Mouse (Mus musculus) stomach, embryonic 14.5 days (tissue): ENCODE results near the gene Stat6. TPM values are rescaled to one million over a fixed set of nuclear protein-coding genes. Genes with fewer than 3 reads are reported as not detected.

Experiments
- ATAC-seq: fragments of 200-750 bp; cut with Nextera tagmentation; 2 replicates; pipeline ENCODE4 v1.8.0; 2017; ENCODE audit warnings: low read depth, moderate TSS enrichment; ENCODE audit not compliant: insufficient number of reproducible peaks, insufficient read depth, low FRiP score
- H3K27ac ChIP-seq: fragments of 300-500 bp; sonication (generic); 2 replicates; pipeline ENCODE4 v1.5.1; 2014; ENCODE audit warnings: mild to moderate bottlenecking, low read length, moderate library complexity, mixed read lengths
- H3K27me3 ChIP-seq: fragments of 300-500 bp; sonication (generic); 2 replicates; pipeline ENCODE4 v1.6.1; 2014; ENCODE audit warnings: low read length, control low read depth, mixed read lengths; ENCODE audit not compliant: control insufficient read depth, insufficient read depth
- H3K36me3 ChIP-seq: fragments of 300-500 bp; sonication (generic); 2 replicates; pipeline ENCODE4 v1.6.1; 2014; ENCODE audit warnings: mild to moderate bottlenecking, control low read depth, low read length, moderate library complexity, mixed read lengths; ENCODE audit not compliant: control insufficient read depth, insufficient read depth
- H3K4me1 ChIP-seq: fragments of 300-500 bp; sonication (generic); 2 replicates; pipeline ENCODE4 v1.6.1; 2014; ENCODE audit warnings: low read length, control low read depth, mixed read lengths; ENCODE audit not compliant: control insufficient read depth, insufficient read depth
- H3K4me2 ChIP-seq: fragments of 300-500 bp; sonication (generic); replicated peaks from 2 replicates; pipeline ENCODE4 v1.6.1; 2014; ENCODE audit warnings: low read depth, low read length, control low read depth
- H3K4me3 ChIP-seq: fragments of 300-500 bp; sonication (generic); 2 replicates; pipeline ENCODE4 v1.5.1; 2014; ENCODE audit warnings: low read depth, low read length, control low read depth
- H3K9ac ChIP-seq: fragments of 300-500 bp; sonication (generic); replicated peaks from 2 replicates; pipeline ENCODE4 v1.6.1; 2014; ENCODE audit warnings: low read depth, mild to moderate bottlenecking, control low read depth, low read length, moderate library complexity, mixed read lengths
- H3K9me3 ChIP-seq: fragments of 300-500 bp; sonication (generic); 2 replicates; pipeline ENCODE4 v1.6.1; 2016; ENCODE audit warnings: low read depth, low read length, control low read depth; ENCODE audit not compliant: control insufficient read depth
- WGBS: fragments of 180-500 bp; shearing (Covaris S2); extraction: QIAGEN DNeasy Blood & Tissue Kit; methylation state at CpG from one replicate; pipeline ENCODE4 v1.1.7; 2014; 5-methylcytosine and 5-hydroxymethylcytosine counted together
- polyA plus RNA-seq: library from polyadenylated mRNA; unstranded; fragments of >200 nt; fragmentation: Nextera tagmentation; extraction: Ambion mirVana; gene quantifications from 2 replicates; pipeline ENCODE4 v1.2.1, GENCODE M21; 2014

The Stat6 gene
- polyA plus RNA-seq, 1 experiment from 2014 or later, result 24.7 TPM

- WGBS, result 91% methylated on average over 7 of the region's 7 CpGs
- no peak for ATAC-seq
- Histone ChIP-seq H3K27ac (no peak overlapping the region), H3K4me2 (no peak overlapping the region), H3K4me1 (no peaks in the 10 kb centered on the region), H3K36me3 (peaks cover 10% of the 10 kb centered on the region; the same call in 1 of the 2 replicates), H3K9me3 (no peaks in the 10 kb centered on the region), H3K4me3 (no peak overlapping the region), H3K27me3 (no peaks in the 10 kb centered on the region), H3K9ac (no peak overlapping the region)
Observed at GRCm38 (mm10) chr10:127698966-127699365, 56.2 kb downstream of the Stat6 start.

- Histone ChIP-seq H3K9ac (no peak overlapping the region), H3K4me3 (no peak overlapping the region), H3K4me1 (0 out of 2 replicates have a peak, but pooled peaks cover 3% of the 10 kb centered on the region), H3K9me3 (no peaks in the 10 kb centered on the region), H3K27ac (no peak overlapping the region), H3K4me2 (no peak overlapping the region), H3K27me3 (no peaks in the 10 kb centered on the region), H3K36me3 (peaks cover 4% of the 10 kb centered on the region; the same call in 1 of the 2 replicates)
- 0 out of 2 replicates have a peak, but pooled peaks have one; percentile 48 for ATAC-seq
- 37% methylated on average over 4 of the region's 4 CpGs for WGBS
Observed at GRCm38 (mm10) chr10:127703299-127703698, 60.5 kb downstream of the Stat6 start.

GRCm38 (mm10) chr10:127704293-127704692 lies 61.5 kb downstream of the Stat6 start:
- 53% methylated on average over 2 of the region's 2 CpGs for WGBS
- peaks cover 4% of the 10 kb centered on the region; the same call in 1 of the 2 replicates for H3K36me3 ChIP-seq
- ATAC-seq, result peak; percentile 57; the same call in 1 of the 2 replicates

GRCm38 (mm10) chr10:127704766-127705220 lies 62.0 kb downstream of the Stat6 start, which contains the start of gene Myo1a:
Gene Myo1a, plus strand, starts transcription at chr10:127705170.
- WGBS, result 59% methylated on average over 2 of the region's 2 CpGs

More at GRCm38 (mm10) chr10:127704293-127704692, 61.5 kb downstream of the Stat6 start:
- Histone ChIP-seq H3K9me3 (no peaks in the 10 kb centered on the region), H3K27ac (no peak overlapping the region; the same call in 1 of the 2 replicates), H3K4me1 (0 out of 2 replicates have a peak, but pooled peaks cover 3% of the 10 kb centered on the region), H3K27me3 (no peaks in the 10 kb centered on the region), H3K4me2 (no peak overlapping the region), H3K4me3 (no peak overlapping the region), H3K9ac (no peak overlapping the region)

GRCm38 (mm10) chr10:127705783-127706182 lies 63.0 kb downstream of the Stat6 start:
- H3K4me1 ChIP-seq, result 0 out of 2 replicates have a peak, but pooled peaks cover 3% of the 10 kb centered on the region
- no peaks in the 10 kb centered on the region for H3K9me3 ChIP-seq
- no peak for ATAC-seq

More at GRCm38 (mm10) chr10:127704766-127705220, 62.0 kb downstream of the Stat6 start, which contains the start of gene Myo1a:
- Histone ChIP-seq H3K27ac (no peak within 1 kb of the TSS; the same call in 1 of the 2 replicates), H3K27me3 (no peaks in the 10 kb centered on the region), H3K4me1 (0 out of 2 replicates have a peak, but pooled peaks cover 3% of the 10 kb centered on the region), H3K36me3 (peaks cover under 1% of the 10 kb centered on the region; the same call in 1 of the 2 replicates), H3K9ac (no peak within 1 kb of the TSS), H3K4me3 (no peak within 1 kb of the TSS), H3K4me2 (no peak within 1 kb of the TSS), H3K9me3 (no peaks in the 10 kb centered on the region)
- no peak for ATAC-seq

GRCm38 (mm10) chr10:127707721-127708120 lies 64.9 kb downstream of the Stat6 start:
- 0 out of 2 replicates have a peak, but pooled peaks cover 3% of the 10 kb centered on the region for H3K4me1 ChIP-seq
- no peaks in the 10 kb centered on the region for H3K9me3 ChIP-seq
- H3K36me3 ChIP-seq, result no peaks in the 10 kb centered on the region
- H3K4me3 ChIP-seq, result no peak overlapping the region
- no peak overlapping the region for H3K27ac ChIP-seq
- H3K4me2 ChIP-seq, result no peak overlapping the region
- no peak for ATAC-seq
- 82% methylated on average over 7 of the region's 7 CpGs for WGBS
- H3K9ac ChIP-seq, result no peak overlapping the region
- no peaks in the 10 kb centered on the region for H3K27me3 ChIP-seq

More at GRCm38 (mm10) chr10:127705783-127706182, 63.0 kb downstream of the Stat6 start:
- H3K9ac ChIP-seq, result no peak overlapping the region
- H3K27ac ChIP-seq, result no peak overlapping the region
- H3K36me3 ChIP-seq, result no peaks in the 10 kb centered on the region
- H3K4me3 ChIP-seq, result no peak overlapping the region
- H3K4me2 ChIP-seq, result no peak overlapping the region
- WGBS, result 95% methylated on average over 4 of the region's 4 CpGs
- H3K27me3 ChIP-seq, result no peaks in the 10 kb centered on the region

GRCm38 (mm10) chr10:127708850-127709370 lies 66.1 kb downstream of the Stat6 start:
- Histone ChIP-seq H3K4me3 (no peak overlapping the region), H3K9ac (no peak overlapping the region), H3K4me1 (0 out of 2 replicates have a peak, but pooled peaks cover 3% of the 10 kb centered on the region), H3K27me3 (no peaks in the 10 kb centered on the region), H3K4me2 (no peak overlapping the region), H3K36me3 (no peaks in the 10 kb centered on the region), H3K27ac (no peak overlapping the region), H3K9me3 (no peaks in the 10 kb centered on the region)
- no peak for ATAC-seq
- WGBS, result 84% methylated on average over 3 of the region's 3 CpGs

GRCm38 (mm10) chr10:127710331-127710730 lies 67.5 kb downstream of the Stat6 start:
- Histone ChIP-seq H3K9ac (no peak overlapping the region), H3K36me3 (no peaks in the 10 kb centered on the region), H3K4me2 (no peak overlapping the region), H3K4me3 (no peak overlapping the region), H3K27me3 (no peaks in the 10 kb centered on the region), H3K9me3 (no peaks in the 10 kb centered on the region), H3K27ac (no peak overlapping the region), H3K4me1 (0 out of 2 replicates have a peak, but pooled peaks cover 3% of the 10 kb centered on the region)
- ATAC-seq, result no peak
- WGBS, result 78% methylated on average over 13 of the region's 13 CpGs
